Mouse (Mus musculus): ENCODE measurements around the gene Kcnt2. TPM values are rescaled to one million over a fixed set of nuclear protein-coding genes. Genes with fewer than 3 reads are reported as not detected.

Gene Kcnt2
- total RNA-seq, 2 experiments from 2014 or later = 2.6 to 2.9 TPM

GRCm38 (mm10) chr1:140476921-140477320 is 231.0 kb downstream of the Kcnt2 start:
- intact Hi-C loops (cut with DNase I) = no loop called here
- no peak for DNase-seq (ENCODE audit: low spot score)

DNA sequence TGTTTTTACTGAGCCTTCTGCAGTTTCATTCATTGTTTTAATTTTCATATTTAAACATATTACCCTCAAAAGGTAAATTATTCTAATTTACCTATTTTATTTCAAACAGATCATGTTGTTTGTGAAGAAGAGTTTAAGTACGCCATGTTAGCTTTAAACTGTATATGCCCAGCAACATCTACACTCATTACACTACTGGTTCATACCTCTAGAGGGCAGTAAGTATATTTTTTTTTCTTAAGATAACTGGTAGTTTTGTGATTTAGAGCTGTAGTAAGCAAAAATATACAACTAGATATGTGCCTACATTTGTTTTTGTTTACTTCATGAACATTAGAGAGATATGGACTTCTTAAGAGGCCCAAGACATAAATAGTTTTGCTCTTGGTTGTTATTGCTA is 238.1 kb downstream of the Kcnt2 start:
- DNase-seq (ENCODE audit: low spot score) = no peak
- intact Hi-C loops (cut with DNase I) = no loop called here

DNA sequence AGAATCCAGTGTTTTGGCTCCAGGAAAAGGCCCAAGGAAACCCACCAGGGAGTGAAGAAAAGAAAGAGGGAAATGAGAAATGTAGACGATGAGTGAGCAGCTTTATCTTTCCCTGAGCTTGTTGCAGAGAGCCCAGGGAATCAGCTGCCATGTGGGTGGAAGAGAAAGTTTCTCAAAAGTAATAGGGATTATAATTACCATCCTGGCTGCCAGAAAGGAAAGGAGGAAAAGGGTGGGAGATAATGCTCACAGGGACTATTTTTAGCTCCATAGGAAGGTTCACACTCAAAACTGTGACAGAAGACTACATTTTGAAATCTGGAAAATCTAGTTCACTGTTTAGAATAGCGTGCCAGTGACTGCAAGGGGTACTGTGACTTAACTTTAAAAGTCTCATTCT is 243.9 kb downstream of the Kcnt2 start:
- intact Hi-C loops (cut with DNase I) = no loop called here
- no peak for DNase-seq (ENCODE audit: low spot score)

DNA sequence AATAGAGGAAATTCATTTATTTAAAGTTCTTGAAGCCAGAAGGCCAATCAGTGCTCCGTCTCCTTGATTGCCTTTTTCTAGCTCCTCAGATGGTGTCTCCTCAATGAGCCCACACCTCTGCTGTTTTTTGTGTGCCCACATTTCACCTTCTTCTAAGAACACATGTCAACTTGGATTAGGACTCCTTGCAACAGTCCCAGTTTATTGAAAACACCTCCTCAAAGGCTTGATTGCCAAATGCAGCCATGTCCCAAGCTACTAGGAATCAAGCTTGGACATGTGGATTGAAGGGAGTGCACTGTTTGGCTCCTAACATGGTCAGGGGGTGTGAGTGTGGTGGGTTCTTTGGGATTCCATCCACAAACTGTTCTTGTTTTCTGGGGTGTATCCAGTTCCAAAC is 245.4 kb downstream of the Kcnt2 start:
- no peak for DNase-seq (ENCODE audit: low spot score)
- intact Hi-C loops (cut with DNase I) = no loop called here

GRCm38 (mm10) chr1:140492237-140492636 is 246.3 kb downstream of the Kcnt2 start:
- intact Hi-C loops (cut with DNase I) = no loop called here
- DNase-seq (ENCODE audit: low spot score) = no peak

- DNase-seq (ENCODE audit: low spot score) = no peak
Observed at GRCm38 (mm10) chr1:140513451-140513850, 267.5 kb downstream of the Kcnt2 start.

GRCm38 (mm10) chr1:140531285-140531908 is 285.4 kb downstream of the Kcnt2 start:
- intact Hi-C loops (cut with DNase I) = no loop called here
- DNase-seq (ENCODE audit: low spot score) = no peak

More at GRCm38 (mm10) chr1:140513451-140513850, 267.5 kb downstream of the Kcnt2 start:
- intact Hi-C loops (cut with DNase I) = no loop called here

GRCm38 (mm10) chr1:140534849-140535248 is 288.9 kb downstream of the Kcnt2 start:
- intact Hi-C loops (cut with DNase I) = no loop called here
- no peak for DNase-seq (ENCODE audit: low spot score)

DNA sequence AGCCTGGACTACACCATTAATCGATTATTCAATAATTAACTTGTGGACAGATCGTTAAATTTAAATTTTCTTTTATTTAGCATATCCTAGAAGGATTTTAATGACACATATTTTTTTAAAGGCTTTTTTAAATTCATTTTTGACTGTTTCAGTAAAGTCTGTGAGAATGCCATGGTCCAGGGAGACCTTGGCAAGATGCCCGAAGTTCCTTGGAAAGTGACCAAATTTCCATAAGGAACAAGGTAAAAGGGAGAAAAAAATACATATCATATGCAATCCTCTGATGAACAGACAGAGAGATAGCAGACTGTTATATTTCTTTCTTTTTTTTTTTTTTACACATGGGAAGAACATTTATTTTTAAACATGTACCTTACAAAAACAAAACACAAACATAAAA is 296.1 kb downstream of the Kcnt2 start:
- DNase-seq (ENCODE audit: low spot score) = no peak
- intact Hi-C loops (cut with DNase I) = no loop called here

GRCm38 (mm10) chr1:140548711-140549110 is 302.8 kb downstream of the Kcnt2 start:
- DNase-seq (ENCODE audit: low spot score) = no peak
- intact Hi-C loops (cut with DNase I) = no loop called here

DNA sequence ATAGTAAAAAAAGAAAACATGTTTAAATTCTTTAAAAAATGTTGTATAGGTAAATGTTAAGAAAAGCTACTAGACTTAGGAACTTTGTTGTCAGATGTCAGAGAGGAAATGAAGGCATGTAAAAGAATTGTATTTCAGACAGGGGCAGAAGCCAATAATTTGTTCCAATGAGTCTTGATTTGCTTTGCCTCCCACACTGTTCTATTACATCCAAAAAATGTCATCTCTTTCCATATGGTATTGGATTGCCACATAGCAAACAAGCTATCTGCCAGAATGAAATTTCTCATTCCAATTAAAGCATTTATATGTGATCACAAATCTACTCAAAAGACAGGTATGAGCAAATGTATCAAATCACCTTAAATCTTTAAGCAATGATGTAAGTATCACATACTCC is 314.8 kb downstream of the Kcnt2 start:
- DNase-seq (ENCODE audit: low spot score) = no peak
- intact Hi-C loops (cut with DNase I) = no loop called here

DNA sequence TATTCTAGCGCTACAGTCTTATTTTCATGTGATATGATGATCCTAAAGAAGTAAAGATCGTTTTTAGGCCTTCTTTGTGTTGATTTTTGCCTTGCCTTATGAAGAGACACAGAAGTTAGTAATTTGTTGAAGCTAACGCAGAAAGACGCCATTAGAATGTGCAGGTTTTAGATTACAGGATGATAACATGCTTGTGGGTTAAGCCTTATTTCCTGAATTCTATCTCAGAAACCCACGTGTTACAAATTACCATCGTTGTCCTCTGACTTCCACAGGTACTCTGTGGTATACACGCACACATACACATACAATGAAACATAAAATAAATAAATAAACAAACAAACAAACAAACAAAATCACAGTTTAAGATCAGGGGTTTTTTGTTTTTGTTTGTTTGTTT is 326.2 kb downstream of the Kcnt2 start:
- DNase-seq (ENCODE audit: low spot score) = no peak
- intact Hi-C loops (cut with DNase I) = no loop called here

DNA sequence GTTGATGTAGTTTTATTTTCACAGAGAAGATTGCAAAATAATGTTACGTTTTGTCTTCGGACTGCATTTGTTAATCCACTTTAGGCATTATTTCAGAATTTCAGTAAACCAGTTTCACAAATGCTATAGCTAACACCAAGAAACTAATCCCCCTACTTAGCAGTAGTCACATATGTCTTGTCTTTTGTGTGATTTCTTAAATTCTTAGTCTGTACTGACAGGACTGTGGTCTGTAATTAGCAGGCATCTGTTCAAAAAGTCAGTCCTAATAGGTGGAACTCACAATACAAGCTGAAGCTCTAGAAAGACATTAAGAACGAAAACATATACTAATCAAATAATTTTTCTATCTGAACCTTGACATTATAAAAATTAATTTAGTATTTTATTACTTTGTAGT is 332.6 kb downstream of the Kcnt2 start:
- DNase-seq (ENCODE audit: low spot score) = no peak
- intact Hi-C loops (cut with DNase I) = no loop called here

- DNase-seq (ENCODE audit: low spot score) = no peak
- intact Hi-C loops (cut with DNase I) = no loop called here
Observed at GRCm38 (mm10) chr1:140588302-140588701, 342.3 kb downstream of the Kcnt2 start.

DNA sequence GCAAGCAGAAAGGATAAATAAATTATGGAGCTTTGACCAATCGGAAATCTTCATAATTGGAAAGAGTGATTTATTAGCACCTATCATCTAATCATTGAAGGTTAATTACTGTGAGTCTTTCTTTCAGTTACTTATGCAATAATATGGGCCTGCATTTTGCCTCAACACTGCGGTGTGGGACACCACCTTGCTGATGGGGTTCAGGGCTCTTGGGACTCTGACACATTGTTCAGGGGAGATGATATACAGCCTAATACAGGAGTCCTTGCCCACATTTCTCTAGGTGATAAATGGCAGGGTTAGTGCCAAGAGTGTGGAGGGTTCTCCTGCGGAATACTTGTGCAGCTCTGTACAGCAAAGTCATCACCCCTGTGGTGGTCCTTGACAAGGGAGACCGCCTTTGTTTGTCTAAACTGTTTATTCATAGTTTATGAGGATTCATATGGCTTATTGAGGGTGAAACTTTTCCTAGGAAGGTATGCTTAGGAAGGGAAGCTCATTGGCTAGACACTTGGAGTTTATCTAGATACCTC is 362.9 kb downstream of the Kcnt2 start:
- intact Hi-C loops (cut with DNase I) = no loop called here

GRCm38 (mm10) chr1:140613101-140613500 is 367.1 kb downstream of the Kcnt2 start:
- intact Hi-C loops (cut with DNase I) = no loop called here
- no peak for DNase-seq (ENCODE audit: low spot score)

More for the DNA sequence above, 362.9 kb downstream of the Kcnt2 start:
- DNase-seq (ENCODE audit: low spot score) = no peak

GRCm38 (mm10) chr1:140614840-140615239 is 368.9 kb downstream of the Kcnt2 start:
- DNase-seq (ENCODE audit: low spot score) = no peak
- intact Hi-C loops (cut with DNase I) = no loop called here

DNA sequence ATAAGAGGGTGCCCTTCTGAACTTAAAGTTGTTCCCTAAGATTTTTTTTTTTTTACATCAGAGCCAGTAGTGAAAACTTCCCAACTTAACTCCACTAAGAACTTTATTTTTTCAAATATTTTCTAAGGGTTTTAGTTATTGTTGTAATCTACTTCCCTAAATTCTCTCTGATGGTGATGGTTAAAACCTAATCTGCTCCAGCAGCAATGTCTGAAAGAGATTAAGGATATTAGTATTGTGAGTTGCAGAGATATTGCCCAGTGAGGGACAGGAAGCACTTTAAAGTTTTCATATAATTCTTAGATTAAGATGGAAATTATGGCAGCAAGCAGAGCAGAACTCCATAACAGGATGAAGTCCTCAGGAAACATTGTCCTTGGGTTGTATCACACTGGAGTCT is 372.2 kb downstream of the Kcnt2 start:
- intact Hi-C loops (cut with DNase I) = no loop called here
- DNase-seq (ENCODE audit: low spot score) = no peak

- DNase-seq (ENCODE audit: low spot score) = no peak
- intact Hi-C loops (cut with DNase I) = no loop called here
Observed at GRCm38 (mm10) chr1:140624918-140625317, 379.0 kb downstream of the Kcnt2 start.

GRCm38 (mm10) chr1:140659607-140660340 is 413.8 kb downstream of the Kcnt2 start:
- no peak for DNase-seq (ENCODE audit: low spot score)
- intact Hi-C loops (cut with DNase I) = loop anchor here (2.0 kb wide), 1 partner anchor 489 kb away; no protein-coding TSS in a partner anchor

GRCm38 (mm10) chr1:140660751-140661403 is 414.9 kb downstream of the Kcnt2 start:
- DNase-seq (ENCODE audit: low spot score) = no peak
- intact Hi-C loops (cut with DNase I) = loop anchor here (2.0 kb wide), 1 partner anchor 490 kb away; no protein-coding TSS in a partner anchor
